Mouse (Mus musculus) adrenal gland, postnatal 4 days (tissue): ENCODE results near the gene Tmem11. TPM values are rescaled to one million over a fixed set of nuclear protein-coding genes. Genes with fewer than 3 reads are reported as not detected.

Experiments
- DNase-seq, 2 experiments: peaks; one replicate each; pipeline ENCODE4 v3.0.0; 2021 to 2022; ENCODE audit warnings: low spot score in 2 of 2, mixed read lengths in 2 of 2
- long read RNA-seq, 2 experiments: library from polyadenylated mRNA; stranded (forward); transcript quantifications; one replicate each; pipeline ENCODE4 v2.0.0; 2021
- total RNA-seq, 2 experiments: library from RNA; stranded (reverse); gene quantifications; 2 replicates each; pipeline ENCODE4 v1.2.3; 2021

Tmem11 gene
- total RNA-seq = 10 to 100 TPM; 41.5 to 42.7 TPM
- long read RNA-seq, experiment 1, transcript Tmem11-201 (2 exons, 1,457 nt) = major isoform, 41 of 51 reads
- long read RNA-seq, experiment 1, partial matches to known transcripts = 0 of 51 reads
- long read RNA-seq, experiment 1, other reads (novel, unspliced or antisense) = 10 of 51 reads
- long read RNA-seq, experiment 2, transcript Tmem11-201 (2 exons, 1,457 nt) = major isoform, 36 of 51 reads
- long read RNA-seq, experiment 2, partial matches to known transcripts = 1 of 51 reads
- long read RNA-seq, experiment 2, other reads (novel, unspliced or antisense) = 10 of 51 reads

- DNase-seq = peak; percentile 83 to 90
Observed at GRCm38 (mm10) chr11:60878675-60879294, at the start of gene Tmem11. Tmem11 (minus strand) TSS chr11:60879272.

DNA sequence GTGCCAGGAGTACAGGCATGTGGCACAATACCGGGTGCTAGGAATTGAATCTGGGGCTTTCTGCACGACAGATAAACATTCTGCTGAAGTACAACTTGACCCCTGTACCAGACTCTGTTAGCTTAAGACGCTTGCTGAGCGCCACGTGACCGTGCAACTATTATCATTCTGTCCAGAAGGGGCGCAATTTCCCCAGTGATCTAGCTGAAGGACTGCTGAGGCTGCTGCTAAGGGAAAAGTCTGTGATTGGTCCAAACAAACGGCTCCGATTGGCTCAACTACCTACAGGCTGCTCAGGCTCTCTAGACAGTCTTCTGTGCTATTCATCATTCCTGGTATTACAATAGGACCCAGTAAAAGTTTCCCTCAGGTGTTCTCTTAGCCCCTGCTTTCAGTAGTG is 48.2 kb upstream of the Tmem11 start:
- peak; percentile 68 to 75 for DNase-seq

GRCm38 (mm10) chr11:60924981-60925380 is 45.9 kb upstream of the Tmem11 start:
- no peak for DNase-seq

DNA sequence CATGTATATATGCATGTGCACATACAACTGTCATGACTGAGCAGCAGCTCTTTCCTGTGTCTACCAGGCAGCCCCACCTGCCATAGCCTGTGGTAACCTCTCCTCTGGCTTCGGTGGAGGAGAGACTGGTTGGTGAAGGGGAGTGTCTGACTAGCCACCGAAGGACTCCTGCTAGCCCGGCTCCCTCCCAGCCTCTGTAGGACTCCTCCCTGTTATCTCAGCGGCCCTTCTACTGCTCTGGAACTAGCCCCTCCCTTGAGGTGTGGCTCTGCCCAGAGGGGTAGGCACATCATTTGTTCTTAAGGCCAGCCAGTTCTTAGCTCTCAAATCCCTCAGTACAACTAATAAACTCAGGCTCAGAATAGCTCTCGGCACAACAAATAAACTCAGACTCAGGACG is 45.4 kb upstream of the Tmem11 start:
- DNase-seq = no peak

DNA sequence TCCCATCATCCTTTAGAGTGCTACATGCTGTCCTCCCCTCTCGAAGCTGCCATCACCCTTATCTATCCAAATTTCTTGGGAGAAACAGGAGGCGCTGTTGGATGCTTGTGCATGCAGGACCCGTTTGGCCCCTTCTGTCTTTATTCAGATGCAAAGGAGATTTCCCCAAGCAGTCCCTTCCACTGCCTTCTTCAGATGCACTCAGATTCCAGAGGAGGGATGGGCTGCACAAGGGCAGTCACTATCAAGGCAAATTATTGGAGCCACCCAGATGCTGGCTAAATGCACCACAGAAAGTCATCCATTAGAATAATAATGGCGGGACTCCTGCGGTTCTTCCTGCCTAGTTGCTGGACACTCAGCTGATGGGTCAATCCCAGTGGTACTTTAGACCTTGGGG is 43.9 kb upstream of the Tmem11 start:
- no peak for DNase-seq

- no peak for DNase-seq
Observed at GRCm38 (mm10) chr11:60922195-60922594, 43.1 kb upstream of the Tmem11 start.

- DNase-seq = no peak
Observed at GRCm38 (mm10) chr11:60920021-60920420, 40.9 kb upstream of the Tmem11 start.

- no peak for DNase-seq
Observed at GRCm38 (mm10) chr11:60915201-60915600, 36.1 kb upstream of the Tmem11 start.

DNA sequence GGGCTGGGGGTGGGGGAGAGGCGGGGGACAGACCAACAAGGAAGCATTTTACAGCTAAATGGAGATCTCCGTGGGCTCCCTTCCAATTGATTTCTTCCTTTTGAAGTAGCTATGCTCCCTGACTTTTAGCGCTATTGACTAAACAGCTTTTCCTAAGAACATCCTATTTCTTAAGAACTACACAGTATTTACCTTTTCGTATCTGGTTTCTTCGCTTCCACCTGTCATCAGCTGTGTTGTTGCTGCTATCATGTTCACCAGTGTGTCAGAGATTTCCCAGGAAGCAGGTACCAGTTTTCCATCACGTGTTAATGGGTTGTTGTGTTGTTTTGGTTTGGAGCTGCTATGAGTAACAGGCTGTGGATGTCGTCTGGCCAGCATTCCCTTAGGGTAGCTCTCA is 35.4 kb upstream of the Tmem11 start, which contains the start of gene Natd1:
Gene Natd1, minus strand, starts transcription at position 260 of the 400 bp plus-strand sequence.
- DNase-seq = no peak

GRCm38 (mm10) chr11:60913301-60914196 is 34.5 kb upstream of the Tmem11 start:
- DNase-seq = peak; percentile 73 to 83

DNA sequence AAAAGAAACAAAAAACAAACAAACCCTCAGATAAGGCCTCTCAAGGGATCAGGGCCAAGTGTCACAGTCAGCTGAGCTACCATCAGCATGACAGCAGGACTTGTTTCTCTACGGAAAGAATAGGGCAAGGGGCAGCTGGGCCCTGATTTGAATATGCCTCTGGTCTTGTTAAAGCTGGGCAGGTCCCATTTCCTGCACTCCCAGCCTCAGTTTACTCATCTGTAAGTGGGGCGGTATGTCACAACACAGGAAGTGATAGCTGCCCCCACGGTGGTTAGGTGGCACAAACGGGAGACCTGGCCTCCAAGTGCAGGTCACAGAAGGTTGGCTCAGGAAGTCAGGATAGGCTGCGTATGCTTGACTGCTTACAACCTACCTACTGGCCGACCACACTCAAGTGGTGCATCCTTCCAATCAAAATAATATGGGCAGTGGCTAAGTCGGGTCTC is 33.5 kb upstream of the Tmem11 start:
- DNase-seq = no peak

DNA sequence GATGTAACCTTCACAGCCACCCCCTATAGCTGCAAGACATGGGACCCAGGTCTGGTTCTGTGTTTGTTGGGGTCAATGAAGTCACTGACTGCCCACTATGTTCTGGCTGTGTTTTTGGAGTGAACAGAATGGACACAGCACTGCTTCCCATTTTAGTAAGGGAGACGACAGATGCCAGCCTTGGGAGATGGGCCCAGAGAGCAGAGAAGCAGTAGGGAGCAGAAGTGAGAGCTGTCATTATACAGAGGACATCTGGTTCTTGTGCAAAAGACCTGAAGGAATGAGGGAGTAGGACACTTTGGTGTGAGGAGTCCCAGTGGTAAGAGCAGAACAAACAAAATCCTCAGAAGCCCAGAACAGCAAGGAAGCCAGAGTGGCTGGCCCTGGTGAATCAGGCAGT is 30.6 kb upstream of the Tmem11 start:
- no peak for DNase-seq

- no peak for DNase-seq
Observed at GRCm38 (mm10) chr11:60908073-60908472, 29.0 kb upstream of the Tmem11 start.

- no peak for DNase-seq
Observed at GRCm38 (mm10) chr11:60906449-60906848, 27.4 kb upstream of the Tmem11 start.

DNA sequence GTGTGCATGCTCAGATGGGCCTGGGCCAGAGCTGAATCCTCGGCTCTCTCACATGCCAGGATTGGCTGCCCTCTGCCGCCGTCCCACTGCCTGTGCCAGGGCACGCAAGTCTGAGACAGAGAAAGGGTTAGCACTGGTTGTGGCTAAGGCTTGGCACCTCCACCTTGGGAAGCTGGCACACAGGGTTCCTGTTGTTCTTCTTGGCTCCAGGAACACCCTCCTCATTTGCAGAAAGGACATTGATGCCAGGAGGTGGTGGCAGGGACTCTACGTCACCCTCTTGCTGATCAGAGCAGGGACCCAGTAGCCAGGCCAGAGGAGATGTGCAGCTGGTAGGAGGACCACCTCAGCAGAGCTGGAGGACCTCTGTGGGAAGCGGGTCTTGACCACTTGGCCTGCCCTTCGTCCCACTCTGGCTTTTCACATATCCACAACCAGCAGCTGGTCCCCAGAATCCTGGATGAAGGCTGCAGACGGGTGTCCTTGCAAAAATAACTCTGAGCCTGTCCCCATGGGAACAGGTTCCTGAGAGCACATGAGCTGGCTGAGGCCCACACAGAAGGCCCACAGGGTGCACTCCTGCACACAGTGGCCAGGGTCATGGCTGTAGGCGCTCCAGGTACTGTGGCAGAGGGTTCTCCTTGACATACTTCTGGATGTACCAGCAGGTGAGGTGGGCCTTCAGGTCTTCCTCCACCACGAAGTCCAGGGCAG is 26.5 kb upstream of the Tmem11 start:
- no peak for DNase-seq

GRCm38 (mm10) chr11:60903661-60904061 is 24.6 kb upstream of the Tmem11 start:
- DNase-seq = no peak

- DNase-seq = no peak
Observed at GRCm38 (mm10) chr11:60902486-60902885, 23.4 kb upstream of the Tmem11 start.

- DNase-seq = no peak
Observed at GRCm38 (mm10) chr11:60902001-60902400, 22.9 kb upstream of the Tmem11 start.

GRCm38 (mm10) chr11:60895915-60896314 is 16.8 kb upstream of the Tmem11 start:
- DNase-seq = no peak

DNA sequence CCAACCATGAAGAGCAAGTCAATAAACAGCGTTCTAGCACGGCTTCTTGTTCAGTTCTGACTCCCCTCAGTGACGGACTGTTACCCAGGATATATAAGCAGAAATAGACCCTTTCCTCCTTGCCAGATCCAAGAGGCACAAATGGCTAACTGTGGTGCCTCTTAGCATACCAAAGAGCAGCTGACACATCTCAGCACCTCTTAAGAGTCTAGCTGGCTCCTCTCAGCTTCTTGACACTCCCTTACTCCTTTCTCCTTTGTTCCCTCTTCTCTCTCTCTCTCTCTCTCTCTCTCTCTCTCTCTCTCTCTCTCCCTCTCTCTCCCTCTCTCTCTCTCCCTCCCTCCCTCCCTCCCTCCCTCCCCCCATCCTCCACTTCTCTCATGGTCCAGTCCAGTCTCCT is 11.7 kb upstream of the Tmem11 start:
- DNase-seq = no peak

DNA sequence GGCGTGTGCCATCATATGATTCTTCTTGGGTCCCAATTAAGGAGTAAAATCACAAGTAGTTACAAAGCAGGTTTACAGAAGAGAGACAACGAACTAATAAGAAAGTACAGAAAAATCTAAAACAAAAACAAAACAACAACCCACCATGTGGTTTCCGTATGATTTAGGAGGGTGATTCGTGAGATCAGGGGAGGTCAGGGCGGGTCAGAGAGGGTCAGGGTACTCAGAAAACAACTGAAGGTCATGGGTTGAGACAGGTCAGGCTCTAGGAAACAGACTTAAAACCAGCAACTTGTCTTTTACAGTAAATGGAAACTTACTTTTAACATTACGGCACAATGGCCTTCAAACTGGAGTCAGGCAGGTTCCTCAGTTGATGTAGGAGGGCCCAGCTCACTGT is 11.2 kb upstream of the Tmem11 start:
- no peak for DNase-seq
